Mouse (Mus musculus) layer of hippocampus, postnatal 14 days (tissue): ENCODE results near the gene Map2k3. TPM values are rescaled to one million over a fixed set of nuclear protein-coding genes. Genes with fewer than 3 reads are reported as not detected.
A peak's percentile ranks its signal among the peaks of the same experiment; 100 is the strongest.

Source experiments
- DNase-seq, 2 experiments: peaks; one replicate each; pipeline ENCODE4 v3.0.0; 2021 to 2022; ENCODE audit warnings: low spot score in 2 of 2, mixed read lengths in 1 of 2
- total RNA-seq, 2 experiments: library from RNA; stranded (reverse); gene quantifications; 2 replicates each; pipeline ENCODE4 v1.2.3; 2021

The Map2k3 gene
- total RNA-seq, 2 experiments from 2014 or later = 12.8 to 17.0 TPM

GRCm38 (mm10) chr11:60954255-60955104 is 22.6 kb downstream of the Map2k3 start:
- no peak for DNase-seq

- DNase-seq = no peak
Measured at GRCm38 (mm10) chr11:60955621-60956383, 24.0 kb downstream of the Map2k3 start.

- no peak for DNase-seq
Measured at GRCm38 (mm10) chr11:60958948-60959347, 27.1 kb downstream of the Map2k3 start.

GRCm38 (mm10) chr11:60961176-60961575 is 29.3 kb downstream of the Map2k3 start:
- no peak for DNase-seq

- DNase-seq = peak in 1 of 2 experiments; percentile 12
Measured at GRCm38 (mm10) chr11:60962709-60963108, 30.9 kb downstream of the Map2k3 start.

GRCm38 (mm10) chr11:60966974-60967373 is 35.1 kb downstream of the Map2k3 start:
- DNase-seq = no peak

- DNase-seq = no peak
Measured at GRCm38 (mm10) chr11:60975097-60975496, 43.3 kb downstream of the Map2k3 start.

- no peak for DNase-seq
Measured at GRCm38 (mm10) chr11:60976234-60976633, 44.4 kb downstream of the Map2k3 start.

GRCm38 (mm10) chr11:60976742-60977141 is 44.9 kb downstream of the Map2k3 start:
- no peak for DNase-seq

GRCm38 (mm10) chr11:60977153-60977552 is 45.3 kb downstream of the Map2k3 start:
- DNase-seq = no peak

GRCm38 (mm10) chr11:60978658-60979057 is 46.8 kb downstream of the Map2k3 start:
- DNase-seq = no peak

- DNase-seq = no peak
Measured at GRCm38 (mm10) chr11:60979788-60980187, 48.0 kb downstream of the Map2k3 start.

GRCm38 (mm10) chr11:60981693-60982486 is 50.1 kb downstream of the Map2k3 start:
- DNase-seq = no peak

- DNase-seq = peak; percentile 30 to 57
Measured at GRCm38 (mm10) chr11:60984912-60985558, 53.2 kb downstream of the Map2k3 start.

GRCm38 (mm10) chr11:60990428-60990827 is 58.6 kb downstream of the Map2k3 start:
- no peak for DNase-seq

Other genes with a start within 250 kb of the Map2k3 start
- 10 to 100 TPM; 51.1 to 57.0 TPM for gene Llgl1, start 232.3 kb upstream of the Map2k3 start, total RNA-seq
- gene Flii, start 204.8 kb upstream of the Map2k3 start, total RNA-seq = 10 to 100 TPM; 47.7 to 60.5 TPM
- 10 to 100 TPM; 23.7 to 23.8 TPM for gene Mief2, start 203.6 kb upstream of the Map2k3 start, total RNA-seq
- gene Top3a, start 154.7 kb upstream of the Map2k3 start, total RNA-seq = 1 to 10 TPM; 4.2 to 5.8 TPM
- gene Smcr8, start 154.5 kb upstream of the Map2k3 start, total RNA-seq = 10 to 100 TPM; 25.0 to 26.6 TPM
- 1 to 10 TPM; 4.9 to 6.8 TPM for gene Shmt1, start 120.3 kb upstream of the Map2k3 start, total RNA-seq
- 10 to 100 TPM; 27.3 to 31.4 TPM for gene Dhrs7b, start 101.4 kb upstream of the Map2k3 start, total RNA-seq
- gene Tmem11, start 52.8 kb upstream of the Map2k3 start, total RNA-seq = 10 to 100 TPM; 24.7 to 25.7 TPM
- gene Natd1, start 17.3 kb upstream of the Map2k3 start, total RNA-seq = 10 to 100 TPM; 12.6 to 13.0 TPM
- 1 to 10 TPM; 7.1 to 8.0 TPM for gene Kcnj12, start 90.5 kb downstream of the Map2k3 start, total RNA-seq
- gene Tnfrsf13b, start 194.7 kb downstream of the Map2k3 start, total RNA-seq = 1 to 10 TPM in 1 of 2 experiments, under 1 TPM in 1; 0.99 to 1.4 TPM
- 100 to 1,000 TPM; 319 to 320 TPM for gene Usp22, start 243.0 kb downstream of the Map2k3 start, total RNA-seq